Mouse (Mus musculus): ENCODE data around the gene A730015C16Rik. TPM values are rescaled to one million over a fixed set of nuclear protein-coding genes. Genes with fewer than 3 reads are reported as not detected.

A730015C16Rik gene
- polyA plus RNA-seq, 1 experiment from 2014 or later = 1.4 TPM

DNA sequence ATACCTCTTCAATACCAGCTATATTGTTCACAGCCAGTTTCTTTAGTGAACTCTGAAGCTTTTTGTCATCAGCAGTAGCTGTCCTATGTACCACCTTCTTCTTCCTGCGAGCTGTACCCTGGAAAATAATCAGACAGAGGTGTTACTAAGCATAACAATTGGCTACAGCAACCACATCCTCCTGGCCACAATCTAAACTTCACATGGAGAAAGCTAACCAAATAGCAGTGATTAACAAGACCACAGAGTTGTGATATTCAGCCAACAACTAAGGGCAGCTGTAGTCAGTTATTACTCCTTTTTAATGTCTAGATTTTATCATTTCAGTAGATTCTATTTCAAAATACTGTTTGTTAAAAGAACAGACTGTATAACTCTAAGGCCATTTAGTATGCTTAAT is 22.3 kb downstream of the A730015C16Rik start:
- Histone ChIP-seq H3K27ac (replicated peaks) (no peak overlapping the region), H3K4me2 (no peak overlapping the region), H3K9me3 (replicated peaks) (no peaks in the 10 kb centered on the region), H3K36me3 (peaks cover 54% of the 10 kb centered on the region), H3K9ac (replicated peaks) (no peak overlapping the region), H3K4me1 (peaks cover 4% of the 10 kb centered on the region; the same call in 1 of the 2 replicates), H3K27me3 (replicated peaks) (no peaks in the 10 kb centered on the region), H3K4me3 (replicated peaks) (no peak overlapping the region)
- no peak for ATAC-seq (ENCODE audit: low FRiP score)
- 97% methylated on average over 1 of the region's 1 CpGs for whole genome bisulfite sequencing

DNA sequence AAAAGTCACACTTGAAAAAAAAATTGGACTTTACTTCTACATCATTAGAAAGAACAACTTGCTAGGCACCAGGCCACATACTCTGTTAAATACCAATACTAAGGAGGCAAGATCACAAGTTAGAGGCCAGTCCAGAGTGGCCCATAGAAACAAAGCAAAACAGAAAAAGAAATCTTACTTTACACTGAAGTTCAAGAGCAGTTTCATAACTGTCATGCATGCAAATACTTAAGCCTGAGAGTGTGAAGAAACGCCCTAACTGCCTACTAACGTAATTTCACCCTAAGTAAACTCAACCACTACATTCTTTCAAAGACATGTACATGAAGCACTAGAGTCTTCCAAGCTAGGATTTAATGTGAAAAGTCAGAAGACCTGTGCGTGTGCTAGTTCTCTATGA is 22.7 kb downstream of the A730015C16Rik start:
- ATAC-seq (ENCODE audit: low FRiP score) = no peak
- 98% methylated on average over 3 of the region's 3 CpGs for WGBS
- Histone ChIP-seq H3K9me3 (replicated peaks) (no peaks in the 10 kb centered on the region), H3K4me2 (no peak overlapping the region), H3K27ac (replicated peaks) (no peak overlapping the region), H3K9ac (replicated peaks) (no peak overlapping the region), H3K4me1 (no peaks in the 10 kb centered on the region), H3K27me3 (replicated peaks) (no peaks in the 10 kb centered on the region), H3K4me3 (replicated peaks) (no peak overlapping the region), H3K36me3 (peaks cover 55% of the 10 kb centered on the region)

- Histone ChIP-seq H3K27me3 (replicated peaks) (no peaks in the 10 kb centered on the region), H3K4me3 (replicated peaks) (no peak overlapping the region), H3K9me3 (replicated peaks) (no peaks in the 10 kb centered on the region), H3K9ac (replicated peaks) (no peak overlapping the region), H3K4me2 (no peak overlapping the region), H3K36me3 (peaks cover 11% of the 10 kb centered on the region), H3K27ac (replicated peaks) (no peak overlapping the region), H3K4me1 (no peaks in the 10 kb centered on the region)
- WGBS = 66% methylated on average over 6 of the region's 6 CpGs
- no peak; the same call in 1 of the 2 replicates for ATAC-seq (ENCODE audit: low FRiP score)
Observed at GRCm38 (mm10) chr4:108811550-108811949, 36.9 kb downstream of the A730015C16Rik start.

GRCm38 (mm10) chr4:108811142-108811541 is 37.3 kb downstream of the A730015C16Rik start:
- H3K4me2 ChIP-seq = no peak overlapping the region
- no peaks in the 10 kb centered on the region for H3K9me3 ChIP-seq (replicated peaks)
- H3K27ac ChIP-seq (replicated peaks) = no peak overlapping the region
- no peaks in the 10 kb centered on the region for H3K4me1 ChIP-seq
- H3K36me3 ChIP-seq = peaks cover 11% of the 10 kb centered on the region
- H3K27me3 ChIP-seq (replicated peaks) = no peaks in the 10 kb centered on the region
- no peak overlapping the region for H3K4me3 ChIP-seq (replicated peaks)
- H3K9ac ChIP-seq (replicated peaks) = no peak overlapping the region
- no peak for ATAC-seq (ENCODE audit: low FRiP score)
- 77% methylated on average over 4 of the region's 4 CpGs for WGBS

DNA sequence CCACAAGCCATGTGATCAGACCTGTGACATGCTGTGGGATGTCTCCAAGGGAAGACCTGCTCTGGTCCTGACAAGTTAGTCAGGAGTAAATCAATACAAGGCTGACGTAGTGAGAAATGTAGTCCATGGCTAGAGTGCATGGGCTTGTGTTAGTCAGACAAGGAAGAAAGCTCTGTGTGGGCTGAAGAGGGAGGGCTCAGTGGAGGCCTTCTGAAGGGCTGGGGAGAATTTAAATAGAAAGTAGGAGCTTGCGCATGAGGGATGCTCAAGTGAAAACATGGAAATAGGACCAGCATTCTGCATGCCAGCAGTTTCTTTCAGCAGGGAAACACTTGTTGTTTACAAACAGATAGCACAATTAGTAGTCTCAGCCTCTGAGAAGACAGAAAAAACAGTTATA is 44.9 kb downstream of the A730015C16Rik start:
- no peak overlapping the region for H3K9ac ChIP-seq (replicated peaks)
- no peak for ATAC-seq (ENCODE audit: low FRiP score)
- H3K27ac ChIP-seq (replicated peaks) = no peak overlapping the region
- no peaks in the 10 kb centered on the region for H3K4me1 ChIP-seq
- no peak overlapping the region for H3K4me2 ChIP-seq
- no peaks in the 10 kb centered on the region for H3K9me3 ChIP-seq (replicated peaks)
- no peaks in the 10 kb centered on the region for H3K27me3 ChIP-seq (replicated peaks)
- H3K4me3 ChIP-seq (replicated peaks) = no peak overlapping the region
- WGBS = 88% methylated on average over 2 of the region's 2 CpGs
- no peaks in the 10 kb centered on the region for H3K36me3 ChIP-seq

DNA sequence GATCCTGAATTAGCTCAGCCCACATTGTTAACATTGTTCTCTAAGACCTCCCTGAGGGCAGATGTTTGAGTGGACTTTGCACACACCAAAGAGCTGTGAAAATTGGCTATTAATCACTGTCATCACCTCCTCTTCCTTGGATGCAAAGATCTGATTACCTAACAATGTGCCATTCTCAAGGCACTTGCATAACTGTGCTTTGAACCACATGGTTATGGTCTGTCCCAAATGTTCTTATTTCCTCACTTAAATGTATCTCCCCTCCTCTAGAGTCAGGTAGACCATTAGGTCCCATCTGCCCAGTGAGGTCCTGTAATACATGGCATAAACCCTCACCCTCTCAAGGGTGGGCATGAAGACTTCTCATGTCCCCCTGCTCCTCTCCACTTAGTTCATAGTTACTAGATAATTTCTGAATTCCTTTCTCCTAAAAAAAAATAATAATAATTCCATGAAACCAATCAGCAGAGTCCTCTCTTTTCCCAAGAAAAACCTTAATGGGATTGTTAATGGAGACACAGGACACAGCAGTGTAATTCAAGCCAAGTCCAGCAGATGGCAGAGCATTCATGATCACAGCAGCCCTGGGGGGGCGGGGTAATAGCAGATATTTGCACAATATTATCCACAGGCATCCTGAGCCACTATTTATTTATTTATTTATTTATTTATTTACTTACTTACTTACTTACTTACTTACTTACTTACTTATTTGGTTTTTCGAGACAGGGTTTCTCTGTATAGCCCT is 50.2 kb downstream of the A730015C16Rik start:
- no peak for ATAC-seq (ENCODE audit: low FRiP score)
- H3K4me2 ChIP-seq = no peak overlapping the region
- 58% methylated on average over 2 of the region's 2 CpGs for WGBS

More for the DNA sequence above, 50.2 kb downstream of the A730015C16Rik start:
- Histone ChIP-seq H3K27me3 (replicated peaks) (no peaks in the 10 kb centered on the region), H3K36me3 (no peaks in the 10 kb centered on the region), H3K9me3 (replicated peaks) (no peaks in the 10 kb centered on the region), H3K4me3 (replicated peaks) (no peak overlapping the region), H3K9ac (replicated peaks) (no peak overlapping the region), H3K4me1 (peaks cover 4% of the 10 kb centered on the region; the same call in 1 of the 2 replicates), H3K27ac (replicated peaks) (no peak overlapping the region)

Other genes starting within 250 kb of the A730015C16Rik start
- 18.2 and 19.8 TPM in 2 replicates for gene Cc2d1b, start 228.7 kb downstream of the A730015C16Rik start, polyA plus RNA-seq (2015; fragmentation: Nextera tagmentation; extraction: Ambion mirVana)
- 2.0 and 2.3 TPM in 2 replicates for gene 3110021N24Rik, start 129.0 kb downstream of the A730015C16Rik start, polyA plus RNA-seq (2015; fragmentation: Nextera tagmentation; extraction: Ambion mirVana)
- 6.9 and 7.7 TPM in 2 replicates for gene Zfyve9, start 67.8 kb downstream of the A730015C16Rik start, polyA plus RNA-seq (2015; fragmentation: Nextera tagmentation; extraction: Ambion mirVana)
- gene Btf3l4, start 15.0 kb downstream of the A730015C16Rik start, polyA plus RNA-seq (2015; fragmentation: Nextera tagmentation; extraction: Ambion mirVana) = 150 and 152 TPM in 2 replicates
- 72.7 and 77.8 TPM in 2 replicates for gene Txndc12, start 14.0 kb downstream of the A730015C16Rik start, polyA plus RNA-seq (2015; fragmentation: Nextera tagmentation; extraction: Ambion mirVana)
- gene Kti12, start 834 bp downstream of the A730015C16Rik start, polyA plus RNA-seq (2015; fragmentation: Nextera tagmentation; extraction: Ambion mirVana) = 26.0 and 33.7 TPM in 2 replicates
- 167 and 208 TPM in 2 replicates for gene Rab3b, start 30.4 kb upstream of the A730015C16Rik start, polyA plus RNA-seq (2015; fragmentation: Nextera tagmentation; extraction: Ambion mirVana)
- 70.7 and 75.1 TPM in 2 replicates for gene Nrd1, start 152.0 kb upstream of the A730015C16Rik start, polyA plus RNA-seq (2015; fragmentation: Nextera tagmentation; extraction: Ambion mirVana)

Measured in neural tube, embryonic 15.5 days (tissue).